Mouse (Mus musculus) T-helper 2 cell (primary cell): ENCODE data around the gene Pde11a.

ENCODE experiments used
- in situ Hi-C: fragments of 300-600 bp; cut with MboI, MseI; formaldehyde crosslinking; loops from one replicate; pipeline ENCODE4 v1.15.1; 2025; ENCODE audit warnings: high pct_unique_total_duplicates

Pde11a gene

DNA sequence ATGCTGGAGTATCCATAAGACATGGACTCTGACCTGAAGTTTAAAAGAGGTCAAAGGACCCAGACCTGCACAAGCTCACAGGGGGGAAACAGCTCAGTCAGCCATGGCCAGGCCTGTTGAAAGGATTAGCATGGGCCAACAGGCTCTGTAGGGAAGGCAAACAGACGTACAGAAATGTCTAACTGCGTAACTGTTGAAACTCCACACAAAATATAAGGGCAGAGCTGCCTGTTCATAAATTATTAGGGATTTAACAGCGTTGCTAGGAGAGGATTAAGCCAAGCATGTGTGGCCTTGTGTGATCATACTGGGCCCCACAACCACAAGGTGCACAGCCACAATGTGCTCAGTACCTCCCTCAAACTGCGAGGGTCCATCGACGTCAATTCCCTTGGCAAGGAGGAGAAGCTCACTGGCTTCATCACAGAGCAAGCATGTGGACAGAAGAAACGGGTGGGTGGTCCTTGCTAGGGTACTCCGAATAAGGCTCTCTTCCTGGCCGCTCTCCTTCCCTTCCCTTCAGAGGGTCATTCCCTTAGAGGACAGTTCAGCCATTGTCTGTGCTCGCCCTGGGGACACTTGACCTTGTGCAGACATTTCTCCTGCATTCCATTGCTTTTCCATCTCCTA is 375.2 kb downstream of the Pde11a start:
- in situ Hi-C loops: loop anchor here (25.0 kb wide), 2 partner anchors 176 to 351 kb away; no protein-coding TSS in a partner anchor

DNA sequence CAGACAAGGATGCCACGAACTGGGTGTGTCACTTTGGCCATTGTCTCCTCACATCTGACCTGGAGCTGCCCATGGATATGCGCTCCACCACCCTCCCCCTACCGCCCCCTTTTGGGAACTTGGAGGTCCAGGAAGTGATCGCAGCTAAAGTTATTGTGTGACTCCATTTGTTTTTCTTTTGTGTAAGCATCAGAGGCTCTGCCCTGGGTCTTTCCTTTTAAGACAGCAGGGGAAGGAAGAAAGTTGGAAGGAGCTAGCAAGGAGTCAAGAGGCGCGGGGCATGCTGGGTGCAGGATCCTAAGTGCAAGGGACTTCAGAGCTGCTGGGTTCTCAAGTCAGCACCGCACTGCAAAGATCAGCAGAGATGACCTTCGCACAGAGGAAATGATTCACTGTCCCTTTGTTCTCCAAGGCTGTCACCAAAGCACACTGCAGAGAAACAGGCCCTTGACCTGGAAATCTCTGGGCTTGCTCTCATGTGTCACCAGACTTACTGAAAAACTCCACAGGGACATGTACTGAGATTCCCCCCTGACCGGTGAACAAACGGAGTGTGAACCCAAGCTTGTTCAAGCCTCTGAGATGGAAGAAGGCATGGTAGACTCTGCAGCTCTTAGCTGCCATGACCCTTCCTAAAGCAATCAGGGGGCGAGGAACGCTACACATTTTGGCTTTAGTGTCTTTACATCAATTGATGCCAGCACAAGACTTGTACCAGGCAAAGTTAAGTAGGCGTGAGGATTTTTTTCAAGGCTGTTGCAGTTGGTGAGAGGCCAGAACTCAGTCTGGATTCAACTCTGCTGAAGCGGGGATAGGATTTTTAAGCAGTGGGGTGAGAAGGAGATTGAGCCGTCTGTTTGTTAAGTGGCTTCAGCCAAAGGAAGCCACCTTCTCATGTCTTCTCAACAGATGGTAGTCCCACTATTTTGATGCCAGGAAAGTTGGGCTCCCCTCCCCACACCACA is 377.9 kb downstream of the Pde11a start:
- in situ Hi-C loops: loop anchor here (25.0 kb wide), 2 partner anchors 173 to 348 kb away; no protein-coding TSS in a partner anchor

DNA sequence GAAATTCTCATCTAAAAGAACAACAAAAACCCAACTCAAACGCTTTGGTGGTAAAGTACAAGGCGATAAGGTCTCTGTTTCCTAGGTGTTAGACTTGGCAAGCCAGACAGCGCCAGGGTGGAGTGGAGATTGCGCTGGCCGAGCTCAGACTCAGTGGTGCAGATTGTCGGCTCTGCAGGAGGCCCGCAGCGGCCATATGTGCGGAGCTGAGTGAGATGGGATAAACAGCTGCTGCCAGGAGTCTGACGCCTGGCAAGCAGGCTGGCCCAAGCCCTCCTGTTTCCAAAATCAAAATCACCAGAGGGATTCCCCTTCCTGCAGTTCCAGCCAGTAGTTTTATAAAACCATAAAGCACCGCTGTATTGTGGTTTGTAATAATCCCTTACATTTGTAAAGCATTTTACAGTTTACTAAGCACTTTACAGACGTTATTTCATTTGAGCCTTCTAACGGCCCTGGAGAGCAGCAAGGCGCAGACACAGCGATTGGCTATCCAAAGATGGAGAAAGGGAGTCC is 378.7 kb downstream of the Pde11a start:
- in situ Hi-C loops: loop anchor here (25.0 kb wide), 2 partner anchors 173 to 348 kb away; no protein-coding TSS in a partner anchor

DNA sequence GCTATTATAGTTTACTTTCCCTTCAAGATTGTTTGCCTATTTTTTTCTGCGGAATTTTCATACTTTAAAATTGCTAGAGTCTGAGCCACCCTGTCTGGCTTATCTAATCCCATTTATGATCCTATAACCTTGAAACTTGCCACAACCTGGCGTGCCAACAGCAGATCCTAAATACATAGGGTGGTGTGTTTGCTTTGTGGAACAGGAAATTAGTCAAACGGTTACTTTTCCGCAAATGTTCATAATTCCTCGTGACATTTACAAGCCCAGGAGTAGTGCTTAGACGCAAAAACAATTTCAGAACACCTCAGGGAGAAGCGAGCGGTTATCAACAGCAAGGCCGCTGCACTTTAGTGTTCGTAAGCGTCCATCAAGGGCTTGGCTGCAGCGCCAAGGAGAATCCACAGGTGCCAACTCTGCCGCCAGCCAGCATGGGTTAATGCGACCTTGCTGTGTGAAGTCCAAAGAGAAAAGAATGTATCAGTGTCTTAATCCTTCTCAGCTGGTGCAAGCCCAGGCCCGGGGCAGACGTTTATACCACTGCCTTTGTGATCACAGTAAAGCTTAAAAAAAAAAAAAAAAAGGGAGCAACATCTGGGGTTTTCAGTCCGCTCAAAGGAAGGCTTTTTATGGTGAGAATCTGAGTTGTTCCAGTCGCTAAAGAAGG is 379.3 kb downstream of the Pde11a start:
- in situ Hi-C loops: loop anchor here (25.0 kb wide), 2 partner anchors 172 to 347 kb away; no protein-coding TSS in a partner anchor

DNA sequence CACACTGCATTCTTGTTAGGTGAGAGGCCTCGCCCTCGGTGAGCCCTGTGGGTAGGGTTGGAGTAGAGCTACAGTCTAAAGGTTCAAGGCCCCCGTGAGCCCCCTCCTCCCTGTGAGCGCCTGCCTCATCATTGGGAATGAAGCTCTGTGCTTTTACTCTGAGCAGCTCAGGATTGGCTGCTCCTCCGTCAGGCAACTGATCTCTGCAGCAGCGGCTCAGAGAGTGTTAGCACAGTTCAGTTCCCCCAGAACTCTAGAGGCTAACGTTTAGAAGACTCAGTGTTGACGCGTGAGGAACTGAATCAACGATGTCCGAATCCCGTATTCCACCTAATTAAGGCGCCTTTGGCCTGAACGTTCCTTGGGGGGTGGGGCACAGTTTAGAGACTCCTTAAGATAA is 382.9 kb downstream of the Pde11a start:
- in situ Hi-C loops: loop anchor here (25.0 kb wide), 2 partner anchors 168 to 343 kb away; no protein-coding TSS in a partner anchor

DNA sequence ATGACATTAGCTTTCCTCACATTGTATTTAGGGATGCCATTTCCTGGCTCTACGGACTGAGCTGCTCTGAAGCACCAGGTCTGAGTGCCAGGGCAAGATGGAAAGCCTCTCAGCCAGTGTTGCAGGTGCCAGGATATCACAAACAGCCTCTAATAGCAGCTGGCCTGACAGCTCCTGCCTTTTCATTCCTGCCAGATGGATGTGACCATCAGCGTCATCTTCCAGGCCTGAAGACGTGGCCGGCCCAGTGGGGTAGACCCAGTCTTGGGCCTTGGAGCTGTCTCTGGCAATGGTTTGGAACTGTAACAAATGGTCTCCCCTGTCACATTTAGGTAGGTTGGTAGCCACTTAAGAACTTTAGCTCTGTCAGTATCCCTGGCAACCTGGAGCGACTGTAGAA is 385.3 kb downstream of the Pde11a start:
- in situ Hi-C loops: loop anchor here (5.0 to 25.0 kb wide), 3 partner anchors 66 to 341 kb away; no protein-coding TSS in a partner anchor

DNA sequence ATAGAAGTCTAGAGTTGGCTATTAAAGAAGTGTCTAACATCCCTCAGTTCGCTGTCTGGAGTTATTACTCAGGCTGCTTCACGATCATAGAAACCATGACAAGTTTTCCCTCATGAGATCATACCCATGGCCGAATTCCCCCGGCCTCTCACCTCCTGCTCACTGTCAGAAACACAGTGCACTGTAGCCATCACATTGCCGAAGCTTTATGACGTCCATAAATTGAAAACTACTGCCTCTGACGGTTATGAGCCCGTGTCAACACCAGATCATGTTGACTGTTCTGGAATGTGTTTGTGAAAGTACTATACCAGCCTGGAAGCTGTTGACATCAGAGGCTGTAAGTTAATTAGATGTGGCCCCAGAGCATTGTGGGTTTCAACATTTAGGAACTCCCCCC is 387.9 kb downstream of the Pde11a start:
- in situ Hi-C loops: loop anchor here (5.0 to 25.0 kb wide), 3 partner anchors 63 to 338 kb away; no protein-coding TSS in a partner anchor
